Mouse (Mus musculus) gastrocnemius, adult 2 months (tissue): ENCODE measurements around the gene Wfdc3. TPM values are rescaled to one million over a fixed set of nuclear protein-coding genes. Genes with fewer than 3 reads are reported as not detected.

Source experiments
- DNase-seq: peaks from one replicate; pipeline ENCODE4 v3.0.0; 2022
- H3K27ac ChIP-seq: fragments of 200-600 bp; 2 replicates; pipeline ENCODE4 v1.8.1; 2022; ENCODE audit warnings: mild to moderate bottlenecking
- H3K4me3 ChIP-seq: fragments of 200-600 bp; 2 replicates; pipeline ENCODE4 v1.8.1; 2022; ENCODE audit warnings: mild to moderate bottlenecking, moderate library complexity
- CTCF ChIP-seq: fragments of 200-600 bp; IDR thresholded peaks from 2 replicates; pipeline ENCODE4 v1.8.1; 2022; ENCODE audit warnings: antibody characterized with exemption, mild to moderate bottlenecking, moderate library complexity
- intact Hi-C: fragments of 180-260 bp; cut with DNase I; formaldehyde crosslinking; loops from one replicate; pipeline ENCODE4 v1.15.1; 2025
- total RNA-seq, 2 experiments: library from RNA; stranded (reverse); gene quantifications; 2 replicates each; pipeline ENCODE4 v1.2.3; 2021

The Wfdc3 gene
- total RNA-seq, 2 experiments from 2014 or later, result not detected

DNA sequence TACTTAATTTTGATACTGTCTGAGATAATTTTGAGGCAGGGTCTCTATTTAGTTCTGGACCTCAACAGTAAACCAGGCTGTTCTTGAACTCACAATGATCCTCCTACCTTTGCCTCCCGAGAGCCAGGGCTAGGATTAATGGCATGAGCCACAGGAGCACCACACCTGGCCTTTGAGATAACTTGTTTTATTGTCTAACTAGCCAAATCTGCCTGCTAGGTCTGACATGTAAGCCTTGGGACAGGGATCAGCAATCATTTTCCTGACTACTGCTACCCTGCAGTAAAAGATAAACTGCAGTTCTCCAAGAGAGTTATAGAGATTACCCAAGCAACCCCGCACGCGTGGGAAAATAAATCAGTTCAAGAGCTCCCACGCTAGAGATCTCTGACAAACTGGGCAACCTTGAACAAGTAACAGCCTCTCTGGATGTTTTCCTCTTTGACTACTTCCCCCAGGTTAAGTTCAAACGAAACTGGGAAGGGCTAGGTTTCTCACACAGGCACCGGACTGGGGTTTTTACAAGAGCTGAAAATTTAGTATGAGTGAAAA, 39.2 kb upstream of the Wfdc3 start:
- intact Hi-C loops, result no loop called here
- no peak for TF ChIP-seq CTCF
- peak overlapping the region; percentile 98 for H3K27ac ChIP-seq
- peak overlapping the region; percentile 90 for H3K4me3 ChIP-seq
- DNase-seq, result peak; percentile 19

DNA sequence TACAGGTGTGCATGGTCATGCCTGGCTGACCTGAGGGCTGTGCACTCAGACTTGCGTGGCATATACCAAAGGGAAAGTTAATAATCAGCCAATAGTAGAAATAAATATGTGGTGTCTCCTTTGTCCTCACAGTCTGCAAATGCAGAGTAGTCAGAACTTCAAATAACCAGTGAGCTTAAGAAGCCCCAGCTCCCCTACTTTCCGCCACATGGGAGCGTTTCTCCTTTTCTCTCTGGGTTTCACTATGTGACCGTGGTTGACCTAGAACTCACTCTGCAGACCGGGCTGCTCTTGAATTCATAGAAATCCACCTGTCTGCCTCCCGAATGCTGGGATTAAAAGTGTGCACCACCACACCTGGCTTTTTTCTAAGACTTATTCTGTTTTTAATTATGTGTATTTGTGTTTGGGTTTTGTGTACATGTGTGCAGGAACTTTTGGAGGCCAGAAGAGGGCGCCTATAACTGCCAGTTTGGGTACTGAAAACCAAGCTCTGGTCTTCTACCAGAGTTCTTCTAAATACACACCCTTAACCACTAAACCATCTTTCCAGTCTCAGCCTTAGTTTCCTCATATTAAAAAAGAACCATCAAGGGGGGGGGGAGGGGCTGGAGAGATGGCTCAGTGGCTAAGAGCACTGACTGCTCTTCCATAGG, 38.3 kb upstream of the Wfdc3 start:
- peak; percentile 49; the same call in 1 of the 2 replicates for TF ChIP-seq CTCF
- intact Hi-C loops, result no loop called here
- Histone ChIP-seq H3K27ac (peak overlapping the region; percentile 98), H3K4me3 (no peak overlapping the region; the same call in 1 of the 2 replicates)
- DNase-seq, result no peak

DNA sequence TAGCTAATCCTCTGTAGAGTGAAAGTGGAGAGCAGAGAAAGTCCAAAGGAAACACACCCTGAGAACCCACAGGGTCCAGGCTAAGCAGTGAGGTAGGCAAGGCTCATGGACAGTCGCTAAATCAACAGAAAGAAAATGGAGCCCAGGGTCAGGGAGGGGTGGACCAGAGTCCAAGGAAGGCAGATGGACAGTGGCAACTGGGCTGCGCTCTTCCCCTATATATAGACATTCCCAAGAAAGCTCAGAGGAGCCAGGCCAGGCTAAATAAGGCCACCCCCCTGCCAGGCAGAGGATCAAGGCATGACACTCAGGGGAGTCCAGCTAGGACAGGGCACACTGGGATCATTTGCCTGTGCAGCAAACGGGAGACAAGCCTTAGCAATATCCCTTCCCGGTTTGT, 36.1 kb upstream of the Wfdc3 start:
- Histone ChIP-seq H3K27ac (peak overlapping the region; percentile 95), H3K4me3 (peak overlapping the region; percentile 52)
- no peak for TF ChIP-seq CTCF
- intact Hi-C loops, result no loop called here
- DNase-seq, result peak; percentile 91

DNA sequence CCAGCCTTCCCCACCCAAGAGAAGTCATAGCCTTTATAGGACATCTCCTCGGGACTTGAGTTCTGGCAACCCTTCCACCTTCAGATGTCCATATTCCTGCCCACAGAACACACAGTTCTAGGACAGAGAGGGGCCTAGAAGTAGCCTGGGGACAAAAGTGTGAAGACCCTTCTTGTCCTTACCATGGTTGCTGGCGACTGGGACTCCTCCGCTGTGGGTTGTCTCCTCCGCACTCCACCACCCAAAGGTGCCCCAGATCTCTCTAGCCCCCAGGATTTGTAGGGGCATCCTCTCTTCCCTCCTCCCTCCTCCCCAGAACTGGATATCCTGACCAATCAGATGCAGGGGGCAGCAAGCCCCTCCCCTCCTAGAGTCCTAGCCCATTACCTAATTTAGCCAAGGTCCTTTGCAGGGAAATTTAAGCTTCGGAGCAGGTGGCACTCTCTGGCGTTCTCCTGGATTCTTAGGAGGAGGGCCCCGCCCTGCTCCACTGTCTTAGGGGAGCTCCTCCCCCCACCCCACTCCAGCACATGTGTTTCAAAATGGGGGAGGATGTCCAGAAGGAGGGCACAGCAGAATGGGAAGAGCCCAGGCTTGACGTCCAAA, 33.9 kb upstream of the Wfdc3 start, which contains the start of gene Tnnc2:
Gene Tnnc2, minus strand, starts transcription at position 487 of the 606 bp plus-strand sequence.
- Histone ChIP-seq H3K4me3 (peak within 1 kb of the TSS; percentile 74), H3K27ac (peak within 1 kb of the TSS; percentile 95)
- DNase-seq, result peak; percentile 87
- no peak for TF ChIP-seq CTCF
- intact Hi-C loops, result no loop called here

DNA sequence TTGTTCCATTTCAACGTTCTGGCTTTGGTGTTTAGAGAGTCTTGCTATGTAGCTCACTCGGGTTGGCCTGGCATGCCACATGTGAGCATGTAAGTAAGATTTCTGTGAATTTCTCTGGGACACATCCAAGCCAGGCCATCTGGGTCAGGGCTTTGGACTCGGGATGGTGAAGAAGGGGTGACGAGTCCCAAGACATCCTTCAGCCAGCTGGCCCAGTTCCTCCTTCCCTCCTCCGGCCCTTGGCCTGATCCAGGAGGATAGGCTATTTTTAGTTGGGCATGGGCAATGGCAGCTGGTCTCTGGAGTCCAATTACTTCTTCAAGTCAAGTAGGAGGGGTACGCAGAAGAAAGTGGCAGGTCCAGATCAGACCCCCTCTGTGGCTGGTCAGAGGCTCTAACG, 33.1 kb upstream of the Wfdc3 start:
- no peak for TF ChIP-seq CTCF

DNA sequence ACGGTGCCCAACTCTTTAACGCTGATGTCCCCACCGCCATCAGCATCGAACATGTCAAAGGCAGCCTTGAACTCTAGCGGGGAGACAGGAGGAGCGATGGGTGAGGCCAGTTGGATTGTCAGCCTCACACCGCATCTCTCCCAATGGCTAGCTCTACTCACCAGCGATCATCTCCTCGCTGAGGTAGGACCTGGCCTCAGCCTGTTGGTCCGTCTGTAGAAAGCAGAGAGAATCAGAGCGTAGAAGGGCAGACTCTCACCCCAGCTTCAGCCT, 32.2 kb upstream of the Wfdc3 start:
- TF ChIP-seq CTCF, result no peak
- H3K27ac ChIP-seq, result peak overlapping the region; percentile 95
- intact Hi-C loops, result no loop called here
- no peak for DNase-seq
- peak overlapping the region; percentile 74 for H3K4me3 ChIP-seq

More for the DNA sequence above, 33.1 kb upstream of the Wfdc3 start:
- peak overlapping the region; percentile 74 for H3K4me3 ChIP-seq
- intact Hi-C loops, result no loop called here
- peak; percentile 91 for DNase-seq
- peak overlapping the region; percentile 95 for H3K27ac ChIP-seq

DNA sequence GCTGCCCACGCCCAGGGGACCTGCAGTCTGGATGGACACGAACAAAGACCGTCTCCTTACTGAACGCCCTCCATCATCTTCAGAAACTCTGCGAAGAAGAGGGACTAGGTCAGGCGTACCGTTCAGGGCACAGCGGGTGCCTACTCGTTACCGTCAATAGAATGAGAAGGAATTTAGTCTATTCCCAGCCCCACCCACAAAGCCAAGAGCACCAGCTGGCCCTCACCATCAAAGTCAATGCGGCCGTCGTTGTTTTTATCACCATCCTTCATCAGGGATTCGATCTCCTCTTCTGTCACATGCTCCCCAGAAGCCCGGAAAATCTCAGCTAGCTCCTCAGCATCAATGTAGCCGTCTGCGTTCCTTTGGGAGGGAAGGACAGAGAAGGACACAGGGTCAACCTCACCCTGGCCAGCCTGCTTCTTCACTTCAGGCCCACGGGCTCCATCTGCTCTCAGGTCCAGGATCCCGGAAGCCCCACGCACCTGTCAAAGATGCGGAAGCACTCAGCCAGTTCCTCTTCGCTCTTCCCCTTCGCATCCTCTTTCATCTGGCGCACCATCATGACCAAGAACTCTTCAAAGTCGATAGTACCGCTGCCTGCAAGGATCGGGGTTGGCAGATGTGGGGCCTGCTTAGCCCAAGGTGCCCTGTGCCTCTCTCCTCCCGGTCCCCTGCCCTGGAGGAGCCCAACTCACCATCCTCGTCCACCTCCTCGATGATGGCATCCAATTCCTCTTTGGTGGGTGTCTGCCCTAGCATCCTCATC, 31.7 kb upstream of the Wfdc3 start:
- H3K4me3 ChIP-seq, result peak overlapping the region; percentile 74
- no peak for TF ChIP-seq CTCF
- peak overlapping the region; percentile 95 for H3K27ac ChIP-seq
- DNase-seq, result peak; percentile 36
- intact Hi-C loops, result no loop called here

DNA sequence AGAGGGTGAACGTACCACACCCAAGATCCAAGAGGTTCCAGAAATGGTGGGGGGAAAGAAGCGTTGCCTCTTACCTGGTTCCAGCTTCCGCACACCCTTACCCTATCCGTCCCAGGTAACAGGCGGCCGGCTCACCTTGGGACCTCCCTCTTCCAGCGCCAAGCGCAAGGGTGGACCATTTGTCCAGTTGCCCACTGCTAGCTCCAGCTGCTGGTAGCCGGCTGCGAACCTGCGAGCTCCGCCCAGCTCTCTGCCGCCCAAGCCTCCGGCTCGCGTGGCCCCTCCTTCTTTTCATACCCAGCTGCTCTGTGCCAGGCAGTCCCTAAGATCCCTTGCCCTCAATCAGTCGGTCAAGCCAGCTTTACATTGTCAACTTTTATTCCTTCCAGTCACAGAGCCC, 31.1 kb upstream of the Wfdc3 start:
- no peak for TF ChIP-seq CTCF
- Histone ChIP-seq H3K4me3 (peak overlapping the region; percentile 74), H3K27ac (peak overlapping the region; percentile 95)
- intact Hi-C loops, result no loop called here
- peak; percentile 56 for DNase-seq

DNA sequence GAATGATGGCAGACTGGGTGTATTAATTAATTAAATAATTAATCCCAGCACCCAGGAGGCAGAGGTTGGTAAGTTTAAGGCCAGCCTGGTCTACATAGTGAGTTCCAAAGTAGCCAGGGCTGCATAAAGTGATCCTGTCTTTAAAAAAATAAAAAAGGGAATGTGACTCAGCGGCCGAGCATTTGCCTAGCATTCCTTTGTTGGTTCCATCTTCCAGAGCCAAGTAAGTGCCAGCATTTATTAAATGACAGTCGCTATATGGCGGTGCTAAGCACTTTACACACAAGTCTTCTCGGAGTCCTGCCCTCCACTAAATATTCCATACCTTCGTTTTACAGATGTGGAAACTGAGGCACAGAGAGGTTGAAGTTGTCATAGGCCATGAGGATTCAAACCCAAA, 30.4 kb upstream of the Wfdc3 start:
- intact Hi-C loops, result no loop called here
- H3K27ac ChIP-seq, result peak overlapping the region; percentile 95
- no peak for TF ChIP-seq CTCF
- DNase-seq, result no peak
- peak overlapping the region; percentile 74 for H3K4me3 ChIP-seq

DNA sequence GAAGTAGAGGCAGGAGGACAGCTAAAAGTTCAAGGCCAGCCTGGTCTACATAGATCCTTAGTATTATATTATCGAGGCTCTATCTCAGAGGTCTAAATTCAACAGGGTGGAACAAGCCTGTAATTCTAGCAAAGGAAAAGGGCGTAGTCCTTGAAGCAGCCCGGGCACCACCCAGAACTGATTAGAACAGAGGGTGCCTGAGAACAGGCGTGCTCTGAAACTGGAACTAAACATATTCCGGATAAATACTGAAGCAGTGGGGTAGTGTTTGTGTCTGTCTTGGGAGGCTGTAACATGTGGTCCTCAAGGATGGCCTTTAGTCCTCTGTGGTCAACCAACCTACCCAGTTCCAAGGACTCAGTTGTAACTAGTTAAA, 28.2 kb upstream of the Wfdc3 start:
- TF ChIP-seq CTCF, result no peak
- Histone ChIP-seq H3K4me3 (no peak overlapping the region), H3K27ac (peak overlapping the region; percentile 54)
- intact Hi-C loops, result no loop called here
- DNase-seq, result no peak

DNA sequence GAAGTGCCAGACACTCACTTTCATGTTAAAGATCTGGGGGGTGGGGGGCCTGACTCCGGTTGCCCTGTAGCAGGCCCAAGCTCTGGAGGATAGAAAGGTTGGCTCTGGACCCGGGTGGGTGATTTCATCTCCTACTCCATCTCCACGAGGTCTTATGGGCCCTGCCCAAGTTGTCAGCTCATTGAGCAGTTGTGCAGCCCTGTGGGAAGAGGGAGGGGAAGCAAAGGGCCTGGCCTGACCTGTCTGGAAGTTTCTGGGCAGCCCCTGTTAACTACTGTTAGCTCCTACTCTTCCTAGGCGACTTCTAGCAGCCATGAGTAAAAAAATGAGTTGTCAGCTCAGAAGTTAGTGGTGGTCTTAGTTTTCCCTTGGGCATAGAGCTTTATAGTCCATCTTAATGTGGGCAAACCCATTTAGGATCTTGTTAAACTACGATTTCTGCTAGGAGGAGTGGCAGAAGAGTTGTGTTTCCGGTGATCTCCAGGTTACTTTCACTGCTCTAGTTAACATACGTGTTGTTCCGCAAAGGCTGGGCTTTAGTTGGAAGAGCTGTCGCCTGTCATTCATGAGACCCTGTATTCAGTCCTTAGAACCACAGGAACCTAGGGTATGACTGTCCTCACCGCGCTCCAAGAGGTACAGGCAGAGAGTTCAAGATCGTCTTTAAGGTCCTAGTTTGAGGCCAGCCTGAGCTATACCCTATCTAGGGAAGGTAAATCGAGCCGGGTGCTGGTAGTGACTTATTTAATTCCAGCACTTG, 27.7 kb upstream of the Wfdc3 start:
- H3K27ac ChIP-seq, result peak overlapping the region; percentile 54

DNA sequence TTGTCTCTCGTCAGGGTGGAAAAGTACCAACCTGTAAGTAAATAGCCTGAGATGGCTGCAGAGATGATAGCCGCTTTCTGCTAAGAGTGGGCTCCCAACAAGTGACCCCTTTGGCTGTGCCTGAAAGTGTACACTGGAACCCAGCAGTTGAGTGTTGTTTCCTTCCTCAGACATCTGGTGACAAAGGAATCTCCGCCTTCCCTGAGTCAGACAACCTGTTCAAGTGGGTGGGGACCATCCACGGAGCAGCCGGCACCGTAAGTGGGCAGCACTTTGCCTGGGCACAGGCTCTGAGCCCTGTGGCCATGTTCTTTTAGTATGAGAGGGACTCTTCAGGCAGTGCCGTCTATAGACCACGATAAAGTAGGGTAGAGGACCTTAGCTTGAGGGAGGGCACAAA, 25.4 kb upstream of the Wfdc3 start:
- no peak overlapping the region for H3K4me3 ChIP-seq
- no peak for TF ChIP-seq CTCF
- intact Hi-C loops, result no loop called here
- H3K27ac ChIP-seq, result no peak overlapping the region
- no peak for DNase-seq

More for the DNA sequence above, 27.7 kb upstream of the Wfdc3 start:
- peak; percentile 60 for DNase-seq
- intact Hi-C loops, result no loop called here
- no peak for TF ChIP-seq CTCF
- no peak overlapping the region for H3K4me3 ChIP-seq
